Mouse (Mus musculus) large intestine, adult 2 months (tissue): ENCODE data around the gene Ccdc194. TPM values are rescaled to one million over a fixed set of nuclear protein-coding genes. Genes with fewer than 3 reads are reported as not detected.

ENCODE experiments used
- polyA plus RNA-seq: library from polyadenylated mRNA; depleted of rRNA; stranded (reverse); fragments of >200 nt; gene quantifications from 2 replicates; pipeline ENCODE4 v1.2.3, GENCODE M21; 2012; rRNA removed

The Ccdc194 gene
- polyA plus RNA-seq, 1 experiment = 0.05 TPM

Other genes starting within 250 kb of the Ccdc194 start
- 82.1 and 104 TPM in 2 replicates for gene Use1, start 158.9 kb downstream of the Ccdc194 start, polyA plus RNA-seq
- gene Ocel1, start 154.4 kb downstream of the Ccdc194 start, polyA plus RNA-seq = 14.4 and 21.2 TPM in 2 replicates
- 118 and 144 TPM in 2 replicates for gene Nr2f6, start 143.8 kb downstream of the Ccdc194 start, polyA plus RNA-seq
- 5.9 and 9.0 TPM in 2 replicates for gene Ushbp1, start 129.9 kb downstream of the Ccdc194 start, polyA plus RNA-seq
- 106 and 114 TPM in 2 replicates for gene Babam1, start 128.8 kb downstream of the Ccdc194 start, polyA plus RNA-seq
- gene Ankle1, start 119.7 kb downstream of the Ccdc194 start, polyA plus RNA-seq = 17.0 and 24.2 TPM in 2 replicates
- 16.8 and 18.8 TPM in 2 replicates for gene Abhd8, start 62.1 kb downstream of the Ccdc194 start, polyA plus RNA-seq
- gene Mrpl34, start 60.8 kb downstream of the Ccdc194 start, polyA plus RNA-seq = 94.1 and 124 TPM in 2 replicates
- gene Dda1, start 56.5 kb downstream of the Ccdc194 start, polyA plus RNA-seq = 78.5 and 80.9 TPM in 2 replicates
- gene Ano8, start 39.7 kb downstream of the Ccdc194 start, polyA plus RNA-seq = 7.3 and 8.9 TPM in 2 replicates
- gene Gtpbp3, start 37.6 kb downstream of the Ccdc194 start, polyA plus RNA-seq = 18.5 and 23.7 TPM in 2 replicates
- 122 and 163 TPM in 2 replicates for gene Plvap, start 14.0 kb downstream of the Ccdc194 start, polyA plus RNA-seq
- gene Bst2, start 11.7 kb upstream of the Ccdc194 start, polyA plus RNA-seq = 114 and 131 TPM in 2 replicates
- gene Mvb12a, start 17.2 kb upstream of the Ccdc194 start, polyA plus RNA-seq = 144 and 164 TPM in 2 replicates
- 0.71 and 1.0 TPM in 2 replicates for gene Tmem221, start 33.2 kb upstream of the Ccdc194 start, polyA plus RNA-seq
- gene Nxnl1, start 40.9 kb upstream of the Ccdc194 start, polyA plus RNA-seq = not detected in 2 replicates
- gene Slc27a1, start 43.2 kb upstream of the Ccdc194 start, polyA plus RNA-seq = 19.4 and 25.6 TPM in 2 replicates
- gene Pgls, start 66.5 kb upstream of the Ccdc194 start, polyA plus RNA-seq = 109 and 111 TPM in 2 replicates
- 3.3 and 4.1 TPM in 2 replicates for gene Fam129c, start 71.9 kb upstream of the Ccdc194 start, polyA plus RNA-seq
- 45.0 and 68.0 TPM in 2 replicates for gene Colgalt1, start 85.3 kb upstream of the Ccdc194 start, polyA plus RNA-seq
- 1.0 and 1.3 TPM in 2 replicates for gene Unc13a, start 146.0 kb upstream of the Ccdc194 start, polyA plus RNA-seq
- 15.0 and 15.3 TPM in 2 replicates for gene Jak3, start 150.6 kb upstream of the Ccdc194 start, polyA plus RNA-seq
- gene Insl3, start 163.5 kb upstream of the Ccdc194 start, polyA plus RNA-seq = 12.1 and 17.2 TPM in 2 replicates
- 69.3 and 160 TPM in 2 replicates for gene B3gnt3, start 176.1 kb upstream of the Ccdc194 start, polyA plus RNA-seq
- gene Fcho1, start 200.0 kb upstream of the Ccdc194 start, polyA plus RNA-seq = 16.9 and 22.0 TPM in 2 replicates